Mouse (Mus musculus): Measurements from ENCODE around the gene Il1f9. TPM values are rescaled to one million over a fixed set of nuclear protein-coding genes. Genes with fewer than 3 reads are reported as not detected.

Il1f9 gene
- polyA plus RNA-seq, 1 experiment from 2014 or later, result not detected

Other genes starting within 250 kb of the Il1f9 start
- gene Hnmt, start 137.1 kb upstream of the Il1f9 start, polyA plus RNA-seq (2014; fragmentation: Nextera tagmentation; extraction: Ambion mirVana), result 1.3 and 1.7 TPM in 2 replicates
- not detected in 2 replicates for gene Tbpl2, start 89.9 kb upstream of the Il1f9 start, polyA plus RNA-seq (2014; fragmentation: Nextera tagmentation; extraction: Ambion mirVana)
- not detected in 2 replicates for gene Il1f8, start 33.3 kb upstream of the Il1f9 start, polyA plus RNA-seq (2014; fragmentation: Nextera tagmentation; extraction: Ambion mirVana)
- not detected in 2 replicates for gene Il1f6, start 28.9 kb downstream of the Il1f9 start, polyA plus RNA-seq (2014; fragmentation: Nextera tagmentation; extraction: Ambion mirVana)
- not detected in 2 replicates for gene Il1f5, start 90.5 kb downstream of the Il1f9 start, polyA plus RNA-seq (2014; fragmentation: Nextera tagmentation; extraction: Ambion mirVana)
- gene Il1f10, start 104.7 kb downstream of the Il1f9 start, polyA plus RNA-seq (2014; fragmentation: Nextera tagmentation; extraction: Ambion mirVana), result not detected in 2 replicates
- 0.08 and 0.24 TPM in 2 replicates for gene Il1rn, start 150.4 kb downstream of the Il1f9 start, polyA plus RNA-seq (2014; fragmentation: Nextera tagmentation; extraction: Ambion mirVana)
- 4.5 and 7.0 TPM in 2 replicates for gene Psd4, start 181.1 kb downstream of the Il1f9 start, polyA plus RNA-seq (2014; fragmentation: Nextera tagmentation; extraction: Ambion mirVana)

Measured in intestine, embryonic 14.5 days (tissue).